Mouse (Mus musculus) midbrain, postnatal 0 days (tissue): ENCODE data around the gene Cdh1. TPM values are rescaled to one million over a fixed set of nuclear protein-coding genes. Genes with fewer than 3 reads are reported as not detected.

Experiments used
- ATAC-seq: fragments of 200-750 bp; cut with Nextera tagmentation; 2 replicates; pipeline ENCODE4 v1.8.0; 2017; ENCODE audit warnings: moderate number of reproducible peaks, mild to moderate bottlenecking, moderate TSS enrichment, moderate library complexity; ENCODE audit not compliant: low FRiP score
- DNase-seq: peaks from one replicate; pipeline ENCODE4 v3.0.0-alpha.2; 2015; ENCODE audit warnings: low spot score
- H3K27ac ChIP-seq: fragments of 300-500 bp; sonication (generic); 2 replicates; pipeline ENCODE4 v1.5.1; 2014; ENCODE audit warnings: low read depth, mild to moderate bottlenecking, low read length, mixed read lengths
- H3K27me3 ChIP-seq: fragments of 300-500 bp; sonication (generic); 2 replicates; pipeline ENCODE4 v1.6.1; 2014; ENCODE audit warnings: low read length, control low read depth, mixed read lengths; ENCODE audit not compliant: insufficient read depth
- H3K36me3 ChIP-seq: fragments of 300-500 bp; sonication (generic); 2 replicates; pipeline ENCODE4 v1.6.1; 2014; ENCODE audit warnings: low read length, control low read depth, mixed read lengths; ENCODE audit not compliant: insufficient read depth
- H3K4me1 ChIP-seq: fragments of 300-500 bp; sonication (generic); 2 replicates; pipeline ENCODE4 v1.6.1; 2014; ENCODE audit warnings: mild to moderate bottlenecking, control low read depth, antibody characterized with exemption, low read length, mixed read lengths; ENCODE audit not compliant: insufficient read depth
- H3K4me2 ChIP-seq: fragments of 300-500 bp; sonication (generic); 2 replicates; pipeline ENCODE4 v1.6.1; 2014; ENCODE audit warnings: low read depth, mild to moderate bottlenecking, low read length, mixed read lengths; ENCODE audit not compliant: poor library complexity, severe bottlenecking
- H3K4me3 ChIP-seq: fragments of 300-500 bp; sonication (generic); 2 replicates; pipeline ENCODE4 v1.5.1; 2014; ENCODE audit warnings: low read depth, mild to moderate bottlenecking, low read length, moderate library complexity
- H3K9ac ChIP-seq: fragments of 300-500 bp; sonication (generic); replicated peaks from 2 replicates; pipeline ENCODE4 v1.6.1; 2014; ENCODE audit warnings: mild to moderate bottlenecking, low read length, moderate library complexity, mixed read lengths; ENCODE audit not compliant: poor library complexity, severe bottlenecking
- H3K9me3 ChIP-seq: fragments of 300-500 bp; sonication (generic); 2 replicates; pipeline ENCODE4 v1.6.1; 2016; ENCODE audit warnings: low read length, control low read depth
- CTCF ChIP-seq: IDR thresholded peaks from 2 replicates; pipeline ENCODE4 v1.5.1; 2016; ENCODE audit warnings: antibody characterized with exemption, mild to moderate bottlenecking
- WGBS: fragments of 180-500 bp; shearing (Covaris S2); extraction: QIAGEN DNeasy Blood & Tissue Kit; methylation state at CpG from one replicate; pipeline ENCODE4 v1.1.7; 2014; 5-methylcytosine and 5-hydroxymethylcytosine counted together
- polyA plus RNA-seq: library from polyadenylated mRNA; unstranded; fragments of >200 nt; fragmentation: Nextera tagmentation; extraction: Ambion mirVana; gene quantifications from 2 replicates; pipeline ENCODE4 v1.2.1, GENCODE M21; 2015
- total RNA-seq: library from RNA; depleted of rRNA; stranded (reverse); fragments of >200 nt; gene quantifications from 2 replicates; pipeline ENCODE4 v1.2.3, GENCODE M21; 2014

Gene Cdh1
- total and polyA plus RNA-seq, 2 experiments from 2014 or later = 6.9 to 7.9 TPM

GRCm38 (mm10) chr8:106674318-106674717 is 71.2 kb downstream of the Cdh1 start:
- TF ChIP-seq CTCF = no peak
- Histone ChIP-seq H3K27me3 (no peaks in the 10 kb centered on the region), H3K9me3 (no peaks in the 10 kb centered on the region), H3K4me2 (no peak overlapping the region), H3K9ac (no peak overlapping the region), H3K27ac (no peak overlapping the region), H3K36me3 (no peaks in the 10 kb centered on the region), H3K4me3 (no peak overlapping the region), H3K4me1 (no peaks in the 10 kb centered on the region)
- WGBS = 97% methylated on average over 15 of the region's 15 CpGs
- ATAC-seq = no peak
- no peak for DNase-seq

- no peaks in the 10 kb centered on the region for H3K9me3 ChIP-seq
- no peaks in the 10 kb centered on the region for H3K36me3 ChIP-seq
- no peak overlapping the region for H3K27ac ChIP-seq
- ATAC-seq (no peak), DNase-seq (no peak)
- 76% methylated on average over 8 of the region's 8 CpGs for WGBS
- H3K27me3 ChIP-seq = no peaks in the 10 kb centered on the region
- no peak overlapping the region for H3K9ac ChIP-seq
- peak; percentile 47 for TF ChIP-seq CTCF
- no peak overlapping the region for H3K4me3 ChIP-seq
- no peaks in the 10 kb centered on the region for H3K4me1 ChIP-seq
- H3K4me2 ChIP-seq = no peak overlapping the region
Observed at GRCm38 (mm10) chr8:106674894-106675293, 71.7 kb downstream of the Cdh1 start.

DNA sequence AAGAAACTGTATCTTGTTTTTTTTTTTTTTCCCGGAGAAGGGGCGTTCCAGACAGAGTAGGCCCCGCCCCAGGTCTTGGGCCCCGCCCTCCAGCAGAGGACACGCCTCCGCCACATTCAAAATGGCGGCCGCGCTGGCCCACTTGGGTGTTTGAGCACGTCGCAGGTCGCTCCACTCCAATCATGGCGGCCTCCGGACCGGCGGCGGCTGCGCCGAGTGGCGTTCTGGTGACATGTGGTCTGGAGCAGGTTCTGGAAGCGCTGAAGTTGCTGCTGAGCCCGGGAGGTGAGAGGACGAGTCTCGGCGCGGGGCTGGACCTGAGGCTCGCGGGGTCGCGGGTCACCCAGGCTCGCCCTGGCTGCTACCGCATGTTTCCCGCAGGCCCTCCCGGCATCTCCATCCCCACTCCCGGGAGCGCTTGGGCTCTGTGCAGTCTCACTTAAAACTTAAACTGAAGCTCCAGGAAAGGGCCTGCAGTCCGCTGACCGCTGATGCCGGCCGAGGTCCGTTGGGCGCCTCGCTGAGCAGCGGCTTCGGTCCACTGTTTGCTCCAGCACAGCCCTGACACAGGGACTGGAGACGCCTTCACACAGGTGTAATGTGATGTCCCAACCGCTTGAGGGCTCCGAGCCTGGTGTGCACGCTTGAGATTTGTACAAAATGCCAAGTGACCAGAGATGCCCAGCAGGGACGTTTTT is 80.0 kb downstream of the Cdh1 start, which contains the start of gene Tango6:
Gene Tango6 (plus strand): TSS at position 98 of the 698 bp plus-strand sequence.
- Histone ChIP-seq H3K27ac (peak within 1 kb of the TSS; percentile 82), H3K4me2 (peak within 1 kb of the TSS; percentile 61), H3K4me1 (no peaks in the 10 kb centered on the region), H3K36me3 (no peaks in the 10 kb centered on the region), H3K9me3 (no peaks in the 10 kb centered on the region), H3K27me3 (no peaks in the 10 kb centered on the region), H3K9ac (peak within 1 kb of the TSS; percentile 75), H3K4me3 (peak within 1 kb of the TSS; percentile 55)
- DNase-seq (peak; percentile 93), ATAC-seq (peak; percentile 98)
- under 1% methylated on average over 50 of the region's 50 CpGs for WGBS
- peak; percentile 83 for TF ChIP-seq CTCF

DNA sequence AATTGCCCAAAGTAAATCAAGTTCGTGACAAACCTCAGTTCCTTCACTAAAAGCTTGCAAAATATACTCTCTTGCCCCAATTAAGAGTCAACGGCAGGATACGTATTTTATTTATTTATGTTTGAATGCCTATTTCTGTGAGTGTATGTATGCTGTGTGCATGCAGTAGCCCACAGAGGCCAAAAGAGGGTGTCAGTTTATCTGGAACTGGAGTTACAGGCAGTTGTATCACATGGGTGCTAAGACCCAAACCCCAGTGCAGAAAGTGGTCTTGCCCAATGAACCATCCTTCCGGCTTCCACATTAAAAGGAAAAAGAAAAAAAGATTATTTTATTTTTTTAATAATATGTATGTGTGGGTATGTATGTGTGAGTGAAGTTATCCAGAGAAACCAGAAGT is 81.2 kb downstream of the Cdh1 start:
- no peak overlapping the region for H3K4me2 ChIP-seq
- no peak; the same call in 1 of the 2 replicates for TF ChIP-seq CTCF
- DNase-seq (no peak), ATAC-seq (no peak)
- H3K9ac ChIP-seq = no peak overlapping the region
- H3K9me3 ChIP-seq = no peaks in the 10 kb centered on the region
- H3K27me3 ChIP-seq = no peaks in the 10 kb centered on the region
- H3K36me3 ChIP-seq = no peaks in the 10 kb centered on the region
- no peak overlapping the region for H3K27ac ChIP-seq
- H3K4me3 ChIP-seq = no peak overlapping the region
- 94% methylated on average over 4 of the region's 4 CpGs for WGBS
- no peaks in the 10 kb centered on the region for H3K4me1 ChIP-seq

GRCm38 (mm10) chr8:106687479-106687878 is 84.3 kb downstream of the Cdh1 start:
- Histone ChIP-seq H3K4me1 (no peaks in the 10 kb centered on the region), H3K36me3 (no peaks in the 10 kb centered on the region), H3K4me2 (no peak overlapping the region), H3K4me3 (no peak overlapping the region), H3K27ac (no peak overlapping the region), H3K27me3 (no peaks in the 10 kb centered on the region), H3K9me3 (no peaks in the 10 kb centered on the region), H3K9ac (no peak overlapping the region)
- peak; percentile 87 for DNase-seq
- TF ChIP-seq CTCF = peak; percentile 87
- peak; percentile 47; the same call in 1 of the 2 replicates for ATAC-seq
- 2% methylated on average over 4 of the region's 4 CpGs for WGBS

GRCm38 (mm10) chr8:106697748-106698248 is 94.6 kb downstream of the Cdh1 start:
- ATAC-seq (no peak), DNase-seq (no peak)
- WGBS = 88% methylated on average over 3 of the region's 3 CpGs
- H3K27ac ChIP-seq = no peak overlapping the region
- peaks cover 15% of the 10 kb centered on the region for H3K36me3 ChIP-seq
- H3K9ac ChIP-seq = no peak overlapping the region
- H3K9me3 ChIP-seq = no peaks in the 10 kb centered on the region
- H3K4me1 ChIP-seq = no peaks in the 10 kb centered on the region
- no peaks in the 10 kb centered on the region for H3K27me3 ChIP-seq
- H3K4me3 ChIP-seq = no peak overlapping the region
- H3K4me2 ChIP-seq = no peak overlapping the region
- no peak for TF ChIP-seq CTCF
